Mouse (Mus musculus) lung, embryonic 14.5 days (tissue): ENCODE measurements at regions not wholly inside any gene's neighbourhood (a gene's known extent, or its start where the extent isn't known, plus 50 kb on each side); places are given as distances from the start of the nearest gene placed in this dataset.

Experiments
- ATAC-seq: fragments of 200-750 bp; cut with Nextera tagmentation; 2 replicates; pipeline ENCODE4 v1.8.0; 2017; ENCODE audit warnings: mild to moderate bottlenecking, moderate TSS enrichment, moderate library complexity; ENCODE audit not compliant: insufficient read depth
- DNase-seq: peaks from one replicate; pipeline ENCODE4 v3.0.0-alpha.2; 2015
- H3K27ac ChIP-seq: fragments of 300-500 bp; sonication (generic); 2 replicates; pipeline ENCODE4 v1.5.1; 2014; ENCODE audit warnings: low read depth, mild to moderate bottlenecking, moderate library complexity
- H3K27me3 ChIP-seq: fragments of 300-500 bp; sonication (generic); 2 replicates; pipeline ENCODE4 v1.6.1; 2014; ENCODE audit warnings: low read length, control low read depth; ENCODE audit not compliant: insufficient read depth
- H3K36me3 ChIP-seq: fragments of 300-500 bp; sonication (generic); 2 replicates; pipeline ENCODE4 v1.6.1; 2014; ENCODE audit warnings: control low read depth; ENCODE audit not compliant: insufficient read depth
- H3K4me1 ChIP-seq: fragments of 300-500 bp; sonication (generic); 2 replicates; pipeline ENCODE4 v1.6.1; 2014; ENCODE audit warnings: antibody characterized with exemption, control low read depth; ENCODE audit not compliant: insufficient read depth
- H3K4me2 ChIP-seq: fragments of 300-500 bp; sonication (generic); 2 replicates; pipeline ENCODE4 v1.6.1; 2014; ENCODE audit warnings: mild to moderate bottlenecking
- H3K4me3 ChIP-seq: fragments of 300-500 bp; sonication (generic); 2 replicates; pipeline ENCODE4 v1.5.1; 2014; ENCODE audit warnings: low read depth, low read length
- H3K9ac ChIP-seq: fragments of 300-500 bp; sonication (generic); 2 replicates; pipeline ENCODE4 v1.6.1; 2014
- H3K9me3 ChIP-seq: fragments of 300-500 bp; sonication (generic); 2 replicates; pipeline ENCODE4 v1.6.1; 2016; ENCODE audit warnings: low read depth, low read length, control low read depth
- CTCF ChIP-seq: IDR thresholded peaks from 2 replicates; pipeline ENCODE4 v1.5.1; 2016; ENCODE audit warnings: antibody characterized with exemption, low read depth
- WGBS: fragments of 180-500 bp; shearing (Covaris S2); extraction: QIAGEN DNeasy Blood & Tissue Kit; methylation state at CpG from one replicate; pipeline ENCODE4 v1.1.7; 2014; 5-methylcytosine and 5-hydroxymethylcytosine counted together

DNA sequence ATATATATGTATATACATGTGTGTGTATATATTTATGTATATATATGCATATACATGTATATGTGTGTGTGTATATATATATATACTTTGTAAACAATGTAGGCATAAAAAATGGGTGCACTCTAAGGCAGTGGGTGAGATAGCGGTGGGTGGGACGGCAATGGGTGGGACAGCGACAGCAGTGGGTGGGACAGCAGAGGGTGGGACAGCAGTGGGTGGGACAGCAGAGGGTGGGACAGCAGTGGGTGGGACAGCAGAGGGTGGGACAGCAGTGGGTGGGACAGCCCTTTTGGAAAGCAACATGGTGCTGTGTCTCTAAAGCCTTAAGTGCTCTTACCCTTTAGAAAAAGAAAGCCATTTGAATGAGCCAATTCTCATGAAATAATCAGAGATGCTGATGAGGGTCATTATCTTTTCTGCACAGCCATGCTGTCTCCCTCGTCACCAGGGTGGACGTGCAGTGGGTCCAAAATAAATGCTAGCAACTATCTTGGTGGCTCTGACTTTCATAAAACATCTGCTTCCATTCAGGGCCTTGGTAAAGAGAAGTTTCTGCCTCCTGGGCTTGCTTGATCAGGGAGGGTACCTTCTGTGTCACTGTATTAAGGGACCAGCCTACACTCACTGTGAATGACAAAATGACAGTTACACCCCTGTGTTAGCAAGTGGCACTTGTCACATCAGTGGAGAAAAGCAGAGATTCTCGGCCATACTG is 119.3 kb upstream of the Slc44a1 start:
- no peak for TF ChIP-seq CTCF
- H3K9ac ChIP-seq: no peak overlapping the region
- no peak overlapping the region for H3K27ac ChIP-seq
- WGBS: 82% methylated on average over 6 of the region's 6 CpGs
- H3K4me2 ChIP-seq: no peak overlapping the region
- no peaks in the 10 kb centered on the region for H3K36me3 ChIP-seq
- peaks cover 29% of the 10 kb centered on the region for H3K4me1 ChIP-seq
- no peaks in the 10 kb centered on the region for H3K27me3 ChIP-seq
- no peaks in the 10 kb centered on the region for H3K9me3 ChIP-seq
- no peak for DNase-seq
- ATAC-seq: no peak
- H3K4me3 ChIP-seq: no peak overlapping the region

DNA sequence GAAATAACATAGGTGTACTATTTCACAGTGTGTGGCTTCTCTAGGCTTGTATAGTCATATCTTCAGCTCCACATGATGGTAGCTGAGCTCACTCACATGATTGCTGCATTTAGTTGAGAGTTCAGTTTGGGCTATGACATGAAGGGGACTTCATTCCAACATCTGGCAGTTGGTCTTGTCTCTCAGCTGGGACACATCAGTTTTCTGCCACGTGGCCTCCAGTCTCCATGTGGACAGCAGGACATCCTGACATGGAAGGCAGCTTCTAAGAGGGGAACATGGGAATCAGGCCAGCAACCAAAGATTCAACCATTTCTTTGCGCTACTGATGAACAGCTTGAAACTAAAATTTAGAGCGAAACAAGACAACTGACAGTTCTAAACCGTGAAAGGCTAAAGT is 121.2 kb upstream of the Slc44a1 start:
- H3K9ac ChIP-seq: no peak overlapping the region
- H3K4me3 ChIP-seq: no peak overlapping the region
- TF ChIP-seq CTCF: no peak
- peak; percentile 82 for DNase-seq
- no peaks in the 10 kb centered on the region for H3K9me3 ChIP-seq
- peak overlapping the region; percentile 54; the same call in 1 of the 2 replicates for H3K27ac ChIP-seq
- no peaks in the 10 kb centered on the region for H3K27me3 ChIP-seq
- ATAC-seq: no peak
- no peaks in the 10 kb centered on the region for H3K36me3 ChIP-seq
- WGBS: 48% methylated on average over 4 of the region's 4 CpGs
- H3K4me2 ChIP-seq: no peak overlapping the region
- H3K4me1 ChIP-seq: peaks cover 44% of the 10 kb centered on the region

DNA sequence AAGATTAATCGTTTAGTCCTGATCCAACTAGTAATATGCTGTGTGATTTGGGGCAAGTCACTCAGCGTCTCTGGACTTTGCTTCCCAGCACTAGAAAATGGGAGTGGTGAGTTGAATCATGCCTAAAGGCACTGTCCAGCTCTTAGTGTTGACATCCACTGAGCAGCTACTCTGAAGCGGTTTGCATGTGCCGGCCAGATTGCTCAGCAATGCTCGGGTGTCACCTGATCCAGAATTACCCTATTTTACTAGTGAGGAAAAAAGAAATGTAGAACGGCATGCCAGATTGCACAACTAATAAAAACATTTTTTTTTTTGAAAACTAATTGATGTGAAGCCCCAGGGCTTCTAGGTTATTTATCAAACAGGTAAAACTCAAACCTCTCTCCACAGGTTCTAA is 122.0 kb upstream of the Slc44a1 start:
- ATAC-seq: no peak
- H3K27ac ChIP-seq: peak overlapping the region; percentile 54; the same call in 1 of the 2 replicates
- TF ChIP-seq CTCF: no peak

DNA sequence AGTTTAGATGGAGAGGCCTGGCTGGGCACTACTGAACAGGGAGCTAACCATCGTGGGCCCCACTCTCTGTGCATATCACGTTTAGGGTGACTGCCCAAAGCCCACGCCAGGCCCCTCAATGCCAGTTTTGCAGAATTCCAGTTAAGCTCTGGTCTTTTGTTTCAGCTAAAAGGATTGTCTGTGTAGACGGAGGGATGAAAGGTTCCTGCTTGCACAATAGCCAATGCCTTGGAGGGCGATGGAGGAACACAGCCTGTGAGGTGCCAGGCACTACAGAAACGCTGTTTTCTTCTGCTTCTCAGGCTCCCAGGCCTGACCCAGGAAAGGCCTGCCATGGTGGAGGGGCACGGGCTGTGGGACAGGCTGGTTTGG is 122.8 kb upstream of the Slc44a1 start:
- Histone ChIP-seq H3K27me3 (no peaks in the 10 kb centered on the region), H3K36me3 (no peaks in the 10 kb centered on the region), H3K4me3 (no peak overlapping the region), H3K4me2 (no peak overlapping the region), H3K27ac (peak overlapping the region; percentile 87), H3K4me1 (peaks cover 44% of the 10 kb centered on the region), H3K9ac (no peak overlapping the region; the same call in 1 of the 2 replicates), H3K9me3 (no peaks in the 10 kb centered on the region)
- TF ChIP-seq CTCF: no peak
- ATAC-seq (no peak), DNase-seq (no peak)
- WGBS: 62% methylated on average over 7 of the region's 7 CpGs

More for the DNA sequence above, 122.0 kb upstream of the Slc44a1 start:
- H3K9ac ChIP-seq: no peak overlapping the region
- H3K27me3 ChIP-seq: no peaks in the 10 kb centered on the region
- H3K4me2 ChIP-seq: no peak overlapping the region
- H3K4me1 ChIP-seq: peaks cover 44% of the 10 kb centered on the region
- H3K4me3 ChIP-seq: no peak overlapping the region
- no peaks in the 10 kb centered on the region for H3K9me3 ChIP-seq
- H3K36me3 ChIP-seq: no peaks in the 10 kb centered on the region
- DNase-seq: no peak
- WGBS: 57% methylated on average over 6 of the region's 6 CpGs

DNA sequence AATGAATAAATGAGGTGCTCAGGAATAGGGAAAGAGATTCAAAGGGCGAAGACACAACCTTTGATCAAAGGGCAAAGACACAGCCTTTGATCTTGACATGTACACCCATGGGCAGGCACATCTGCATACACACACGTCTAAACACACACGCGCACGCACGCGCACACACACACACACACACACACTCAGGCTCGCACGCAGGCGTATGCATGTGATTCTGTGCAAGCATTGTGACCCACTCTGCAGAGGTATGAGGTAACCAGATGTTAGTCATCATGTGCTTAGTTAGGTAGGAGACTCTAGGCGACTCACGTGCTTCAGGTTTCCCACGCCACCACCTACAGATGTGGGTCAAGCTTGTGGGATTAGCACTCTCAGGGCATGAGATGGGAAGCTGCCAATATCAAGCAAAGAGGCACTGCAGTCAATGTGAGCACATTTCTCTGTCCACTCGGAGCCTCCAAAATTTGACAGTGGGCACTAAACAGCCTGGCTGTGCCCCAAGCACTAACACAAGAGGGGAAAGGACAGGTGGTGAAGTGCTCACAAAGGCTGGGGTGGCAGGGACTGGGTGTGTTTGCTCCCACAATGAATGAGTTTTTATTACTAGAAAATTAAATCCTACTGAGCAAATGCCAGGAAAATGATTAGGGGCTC is 123.3 kb upstream of the Slc44a1 start:
- H3K27me3 ChIP-seq: no peaks in the 10 kb centered on the region
- DNase-seq (peak; percentile 62), ATAC-seq (peak; percentile 59)
- H3K9me3 ChIP-seq: no peaks in the 10 kb centered on the region
- H3K27ac ChIP-seq: peak overlapping the region; percentile 87
- no peaks in the 10 kb centered on the region for H3K36me3 ChIP-seq
- H3K9ac ChIP-seq: no peak overlapping the region
- peaks cover 44% of the 10 kb centered on the region for H3K4me1 ChIP-seq
- peak overlapping the region; percentile 27; the same call in 1 of the 2 replicates for H3K4me2 ChIP-seq
- H3K4me3 ChIP-seq: no peak overlapping the region
- TF ChIP-seq CTCF: no peak
- 50% methylated on average over 14 of the region's 14 CpGs for WGBS

DNA sequence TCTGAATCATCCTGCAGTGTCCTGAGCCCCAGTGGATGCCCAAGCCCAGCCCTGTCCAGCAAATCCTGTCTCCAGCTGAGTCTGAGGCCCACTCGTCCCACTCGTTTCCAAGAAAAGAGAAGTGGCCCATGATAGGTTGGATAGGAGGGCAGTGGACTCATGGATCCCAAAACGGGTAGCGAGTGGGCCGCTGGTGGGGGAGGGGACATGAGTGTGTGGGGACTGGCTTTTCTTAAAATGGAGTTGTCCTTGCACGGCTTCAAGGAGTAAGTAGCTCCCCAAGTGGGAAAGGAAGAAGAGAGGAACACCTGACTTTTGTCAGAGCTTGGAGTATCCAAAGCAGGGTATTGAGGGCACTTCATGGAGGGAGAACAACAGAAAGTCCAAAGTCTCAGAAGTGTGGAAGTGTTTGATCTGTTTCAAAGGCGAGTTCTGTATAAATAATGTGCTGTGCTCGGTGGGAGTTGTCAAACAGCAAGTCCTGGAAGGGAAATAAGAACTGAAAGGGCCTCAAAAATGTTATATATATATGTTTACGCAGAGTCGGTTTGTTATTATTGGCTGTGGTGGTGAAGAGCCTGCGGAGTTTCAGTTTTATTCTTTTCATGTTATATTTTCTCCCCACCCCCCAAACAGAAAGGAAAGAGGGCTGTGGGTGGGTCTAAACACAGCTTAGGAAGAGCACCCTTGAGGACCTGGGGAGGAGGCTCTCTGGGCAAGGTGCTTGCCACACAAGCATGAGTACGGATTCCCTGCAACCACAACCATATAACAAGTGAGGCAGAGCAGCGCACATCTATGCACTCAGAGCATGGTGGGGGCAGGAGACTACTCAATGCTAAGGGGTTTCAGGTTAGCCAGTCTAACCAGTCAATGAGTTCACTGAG is 124.1 kb upstream of the Slc44a1 start:
- peak overlapping the region; percentile 87 for H3K27ac ChIP-seq
- H3K9me3 ChIP-seq: no peaks in the 10 kb centered on the region
- WGBS: 26% methylated on average over 13 of the region's 13 CpGs
- DNase-seq (peak; percentile 72), ATAC-seq (peak; percentile 64)
- no peaks in the 10 kb centered on the region for H3K27me3 ChIP-seq
- H3K4me3 ChIP-seq: no peak overlapping the region
- TF ChIP-seq CTCF: no peak
- peaks cover 44% of the 10 kb centered on the region for H3K4me1 ChIP-seq
- peak overlapping the region; percentile 38 for H3K4me2 ChIP-seq
- no peaks in the 10 kb centered on the region for H3K36me3 ChIP-seq
- no peak overlapping the region for H3K9ac ChIP-seq
